Mouse (Mus musculus) gastrocnemius, postnatal 10 days (tissue): ENCODE measurements around the gene C530025M09Rik. TPM values are rescaled to one million over a fixed set of nuclear protein-coding genes. Genes with fewer than 3 reads are reported as not detected.

Experiments used
- DNase-seq: peaks from one replicate; pipeline ENCODE4 v3.0.0; 2021; ENCODE audit warnings: mixed read lengths
- long read RNA-seq, 2 experiments: library from polyadenylated mRNA; stranded (forward); transcript quantifications; one replicate each; pipeline ENCODE4 v2.0.0; 2021
- total RNA-seq, 2 experiments: library from RNA; stranded (reverse); gene quantifications; 2 replicates each; pipeline ENCODE4 v1.2.3; 2021

The C530025M09Rik gene
- not detected for total RNA-seq
- long read RNA-seq, experiment 1: 0 reads
- long read RNA-seq, experiment 2: 0 reads

- peak; percentile 24 for DNase-seq
These were observed at the start of gene C530025M09Rik for GRCm38 (mm10) chr2:149830536-149831458. C530025M09Rik (minus strand) TSS chr2:149831213.

DNA sequence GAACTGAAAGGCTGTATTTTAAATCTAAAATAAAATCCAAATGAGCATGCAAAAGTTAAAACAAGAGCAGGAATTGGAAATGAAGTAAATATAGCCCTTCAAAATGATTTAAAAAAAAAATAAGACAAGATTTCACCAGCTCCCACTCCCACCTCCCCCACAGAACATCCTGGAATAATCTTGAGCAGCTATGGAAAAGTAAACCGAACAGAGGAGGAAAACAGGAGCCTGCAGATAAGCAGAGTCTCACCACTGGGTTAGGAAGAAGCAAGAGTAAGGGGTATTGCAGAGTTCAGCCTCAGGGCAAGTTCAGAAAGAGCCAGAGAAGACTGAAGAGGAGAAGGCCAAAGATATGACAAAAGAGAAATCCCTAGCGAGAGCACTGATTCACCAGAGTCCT lies 46.9 kb upstream of the C530025M09Rik start:
- DNase-seq: no peak

DNA sequence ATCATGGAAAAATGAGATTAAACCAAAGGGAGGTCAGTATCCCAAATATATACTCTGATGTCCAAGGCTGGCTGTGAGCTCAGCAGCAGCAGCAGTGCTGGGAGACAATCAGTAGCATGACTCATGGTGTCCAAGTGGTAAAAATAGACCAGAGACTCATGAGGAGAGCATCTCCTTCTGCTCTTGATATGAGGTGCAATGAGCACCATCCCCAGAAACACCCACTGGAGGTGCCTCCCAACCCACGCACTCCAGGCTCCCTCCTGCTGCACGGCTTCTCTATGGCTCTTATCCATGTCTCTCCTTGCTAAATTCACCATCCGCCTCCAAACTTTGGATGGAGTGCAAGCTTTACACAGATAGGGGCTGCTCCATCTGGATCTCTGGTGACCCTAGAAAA lies 42.3 kb upstream of the C530025M09Rik start:
- no peak for DNase-seq

GRCm38 (mm10) chr2:149872496-149872895 lies 41.5 kb upstream of the C530025M09Rik start:
- no peak for DNase-seq

- DNase-seq: no peak
These were observed 39.5 kb upstream of the C530025M09Rik start for GRCm38 (mm10) chr2:149870496-149870895.

DNA sequence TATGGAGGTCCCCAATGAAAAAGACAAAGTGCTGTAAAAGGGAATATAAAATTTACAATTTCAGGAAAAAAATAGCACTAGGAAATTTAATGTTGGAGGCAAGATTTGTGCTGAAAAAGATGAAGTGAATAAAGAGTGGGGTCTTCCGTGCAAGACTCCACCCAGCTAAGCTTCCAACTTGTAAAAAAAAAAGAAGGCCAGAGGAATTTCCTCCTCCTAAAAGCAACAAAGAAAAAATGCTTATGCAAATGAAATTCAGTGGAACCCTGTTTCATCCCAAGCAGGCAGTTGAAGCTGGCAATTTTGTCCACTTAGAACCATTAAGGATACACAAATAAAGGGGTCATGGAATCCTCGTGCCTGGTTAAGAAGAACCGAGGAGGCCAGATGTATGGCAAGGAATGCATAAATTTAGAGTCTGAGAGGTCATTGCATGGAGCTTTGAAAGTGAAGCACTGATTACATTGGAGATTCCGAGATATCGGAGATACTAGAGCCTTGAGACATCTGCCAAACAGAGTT lies 35.0 kb upstream of the C530025M09Rik start:
- no peak for DNase-seq

DNA sequence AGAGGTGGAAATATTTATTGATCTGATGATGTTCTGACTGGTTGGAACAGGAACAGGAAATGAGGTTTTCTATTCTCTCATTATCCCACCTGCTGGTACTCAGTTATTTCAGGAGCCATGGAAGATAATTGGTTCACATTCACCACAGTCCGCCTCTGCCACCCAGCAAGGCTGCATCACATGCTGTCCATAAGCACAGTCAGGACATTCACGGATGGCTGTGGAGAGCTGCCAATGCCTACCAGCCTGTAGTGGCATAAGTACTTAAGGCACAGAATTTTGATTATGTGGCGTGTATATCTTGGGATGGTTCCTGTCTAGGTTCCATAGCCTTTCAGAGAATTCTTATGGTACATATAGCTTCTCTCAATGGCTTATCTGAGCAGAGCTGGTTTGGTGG lies 30.0 kb upstream of the C530025M09Rik start:
- DNase-seq: no peak

DNA sequence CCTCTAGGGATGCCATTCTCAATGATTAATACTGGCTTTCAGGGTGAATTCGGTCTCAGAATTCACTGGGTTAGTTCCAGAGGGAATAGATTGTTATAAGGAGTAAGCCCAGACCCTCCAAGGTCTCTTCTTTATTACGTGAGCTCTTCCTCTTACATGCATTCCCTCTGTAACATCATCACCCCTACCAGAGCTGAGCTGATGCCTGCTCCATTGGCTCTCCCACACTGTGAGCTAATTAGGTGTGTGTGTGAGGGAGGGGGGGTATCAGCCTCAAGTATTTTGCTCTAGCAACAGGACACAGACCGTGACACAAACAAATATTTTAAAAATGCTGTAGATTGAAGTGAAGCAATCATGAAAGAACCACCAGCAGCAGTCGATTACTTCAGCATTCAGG lies 17.8 kb upstream of the C530025M09Rik start:
- DNase-seq: no peak

DNA sequence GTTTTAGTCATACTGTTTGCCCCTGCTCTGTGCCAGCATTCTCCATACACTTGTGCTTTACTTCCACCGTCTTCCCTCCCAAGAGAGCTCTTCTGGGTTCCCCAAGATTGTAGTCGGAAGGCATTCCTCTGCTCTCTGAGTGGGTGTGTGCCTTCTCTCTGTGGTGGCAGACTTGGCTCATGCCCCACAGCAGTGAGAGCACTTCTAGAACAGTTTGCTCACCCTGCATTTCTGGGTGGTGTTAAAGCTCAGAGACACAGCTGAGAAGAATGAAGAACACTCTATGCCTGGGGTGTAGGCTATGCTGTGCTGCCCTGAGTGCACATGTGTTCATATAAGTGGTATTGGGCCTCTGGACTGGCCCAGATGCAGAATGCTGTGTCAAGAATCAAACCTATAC lies 13.6 kb upstream of the C530025M09Rik start:
- no peak for DNase-seq

DNA sequence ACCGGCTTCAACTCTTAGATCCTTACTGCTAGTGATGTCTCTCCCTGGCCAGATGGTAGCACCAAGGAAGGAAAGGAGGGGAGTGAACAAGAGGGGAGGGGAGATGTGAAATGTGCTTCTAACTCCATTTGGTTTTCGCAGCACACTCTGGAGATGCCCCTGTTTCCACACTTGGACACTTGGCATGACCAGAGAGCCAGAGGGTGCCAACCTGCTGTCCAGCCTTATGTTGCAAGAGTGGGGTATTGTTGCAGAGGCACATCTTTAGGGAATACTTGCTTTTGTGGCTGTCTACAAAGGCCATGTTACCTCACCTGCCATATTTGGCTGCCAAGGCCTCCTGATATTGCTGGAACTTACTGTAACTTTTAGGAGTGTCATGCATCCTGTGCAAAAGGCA lies 8.7 kb upstream of the C530025M09Rik start:
- DNase-seq: no peak

GRCm38 (mm10) chr2:149836471-149837135 lies 5.6 kb upstream of the C530025M09Rik start:
- no peak for DNase-seq

- DNase-seq: no peak
These were observed 4.1 kb upstream of the C530025M09Rik start for GRCm38 (mm10) chr2:149835091-149835490.

DNA sequence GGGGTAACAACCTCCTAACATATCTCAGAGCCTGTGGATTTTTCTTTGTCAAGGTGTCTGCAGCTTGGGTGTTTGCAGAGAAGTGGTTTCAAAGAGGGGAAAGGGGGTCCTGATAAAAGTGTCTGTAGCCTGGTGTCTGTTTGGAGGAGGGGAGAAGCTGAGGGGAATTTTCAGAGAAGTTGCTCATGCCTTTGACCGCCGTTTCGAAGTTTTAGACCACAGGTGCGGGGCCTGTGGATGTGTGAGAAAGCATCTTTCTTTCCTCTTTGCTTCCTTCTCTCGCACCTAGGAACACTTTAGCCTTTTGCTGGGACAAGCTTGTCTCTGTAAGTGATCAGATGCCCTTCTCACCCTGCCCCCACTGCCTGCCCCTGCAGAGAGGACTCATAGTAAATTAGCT lies 1.3 kb upstream of the C530025M09Rik start:
- DNase-seq: no peak

GRCm38 (mm10) chr2:149831459-149832245 lies 639 bp upstream of the C530025M09Rik start:
- DNase-seq: no peak

GRCm38 (mm10) chr2:149829955-149830535 lies 968 bp downstream of the C530025M09Rik start:
- DNase-seq: peak; percentile 7

GRCm38 (mm10) chr2:149828911-149829310 lies 2.1 kb downstream of the C530025M09Rik start, which contains the start of gene Syndig1:
Syndig1 (plus strand) TSS chr2:149829211.
- DNase-seq: no peak

- no peak for DNase-seq
These were observed 10.8 kb downstream of the C530025M09Rik start for GRCm38 (mm10) chr2:149820201-149820600.

- DNase-seq: no peak
These were observed 11.3 kb downstream of the C530025M09Rik start for GRCm38 (mm10) chr2:149819751-149820150.

GRCm38 (mm10) chr2:149818395-149818794 lies 12.6 kb downstream of the C530025M09Rik start:
- DNase-seq: no peak

GRCm38 (mm10) chr2:149812899-149813298 lies 18.1 kb downstream of the C530025M09Rik start:
- DNase-seq: no peak

DNA sequence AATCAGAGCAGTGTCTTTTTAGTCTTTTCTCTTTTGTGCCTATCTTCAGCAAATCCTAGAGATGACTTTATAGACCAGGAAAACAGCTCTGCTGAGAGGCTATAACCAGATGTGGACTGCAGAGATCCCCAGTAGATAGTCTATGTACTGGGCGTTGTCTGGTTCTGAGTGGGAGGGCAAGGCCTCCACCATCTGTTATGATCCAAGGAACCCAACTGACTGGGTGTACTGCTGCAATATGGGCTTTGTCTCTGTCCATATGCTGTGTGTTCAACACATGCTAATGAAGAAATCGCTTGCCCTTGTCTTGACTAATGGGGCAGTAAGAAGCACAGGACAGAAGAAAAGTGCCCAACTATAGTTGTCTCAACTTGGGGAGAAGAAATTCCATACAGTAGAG lies 25.8 kb downstream of the C530025M09Rik start:
- no peak for DNase-seq
